Mouse (Mus musculus) neural tube, embryonic 15.5 days (tissue): ENCODE results near the gene Gm14288. TPM values are rescaled to one million over a fixed set of nuclear protein-coding genes. Genes with fewer than 3 reads are reported as not detected.
"Not testable (repeated sequence)": the region's sequence is repeated elsewhere in the genome, so short reads cannot be mapped to it uniquely, and the experiment has no call there.

Experiments used
- ATAC-seq: fragments of 200-750 bp; cut with Nextera tagmentation; 2 replicates; pipeline ENCODE4 v1.8.0; 2017; ENCODE audit warnings: mild to moderate bottlenecking, moderate TSS enrichment, moderate library complexity; ENCODE audit not compliant: low FRiP score
- H3K27ac ChIP-seq: fragments of 300-500 bp; sonication (generic); replicated peaks from 2 replicates; pipeline ENCODE4 v1.5.1; 2015; ENCODE audit warnings: mild to moderate bottlenecking, inconsistent platforms
- H3K27me3 ChIP-seq: fragments of 300-500 bp; sonication (generic); replicated peaks from 2 replicates; pipeline ENCODE4 v1.6.1; 2015; ENCODE audit warnings: inconsistent platforms
- H3K36me3 ChIP-seq: fragments of 300-500 bp; sonication (generic); 2 replicates; pipeline ENCODE4 v1.6.1; 2015; ENCODE audit warnings: inconsistent platforms
- H3K4me1 ChIP-seq: fragments of 300-500 bp; sonication (generic); 2 replicates; pipeline ENCODE4 v1.6.1; 2015; ENCODE audit warnings: inconsistent platforms
- H3K4me2 ChIP-seq: fragments of 300-500 bp; sonication (generic); 2 replicates; pipeline ENCODE4 v1.6.1; 2015; ENCODE audit warnings: inconsistent platforms, mild to moderate bottlenecking, moderate library complexity
- H3K4me3 ChIP-seq: fragments of 300-500 bp; sonication (generic); replicated peaks from 2 replicates; pipeline ENCODE4 v1.5.1; 2015; ENCODE audit warnings: mild to moderate bottlenecking, inconsistent platforms
- H3K9ac ChIP-seq: fragments of 300-500 bp; sonication (generic); replicated peaks from 2 replicates; pipeline ENCODE4 v1.6.1; 2015; ENCODE audit warnings: mild to moderate bottlenecking, inconsistent platforms
- H3K9me3 ChIP-seq: fragments of 300-500 bp; sonication (generic); replicated peaks from 2 replicates; pipeline ENCODE4 v1.6.1; 2016; ENCODE audit warnings: inconsistent platforms
- whole genome bisulfite sequencing: fragments of 180-500 bp; shearing (Covaris S2); methylation state at CpG from one replicate; pipeline ENCODE4 v1.1.7; 2015; ENCODE audit warnings: mixed read lengths; 5-methylcytosine and 5-hydroxymethylcytosine counted together
- polyA plus RNA-seq: library from polyadenylated mRNA; unstranded; fragments of >200 nt; fragmentation: Nextera tagmentation; extraction: Ambion mirVana; gene quantifications from 2 replicates; pipeline ENCODE4 v1.2.1, GENCODE M21; 2015

Gene Gm14288
- 0.32 and 3.7 TPM in 2 replicates for polyA plus RNA-seq

- not testable (repeated sequence) for H3K4me3 ChIP-seq, H3K4me2 ChIP-seq
- whole genome bisulfite sequencing, result no CpG with 5 or more reads among the region's 6 CpGs
These were observed at the start of gene Gm14288 for GRCm38 (mm10) chr2:175800993-175801392. Gm14288 (minus strand) TSS chr2:175801093.

GRCm38 (mm10) chr2:175741237-175741636 lies 59.7 kb downstream of the Gm14288 start, which contains the start of gene Gm2007:
Gm2007 (plus strand) TSS chr2:175741537.
- H3K9ac ChIP-seq, H3K36me3 ChIP-seq, H3K27ac ChIP-seq, H3K4me2 ChIP-seq, H3K9me3 ChIP-seq, H3K27me3 ChIP-seq, H3K4me3 ChIP-seq, ATAC-seq, H3K4me1 ChIP-seq: not testable (repeated sequence)
- no CpG with 5 or more reads among the region's 2 CpGs for WGBS

More at GRCm38 (mm10) chr2:175800993-175801392, at the start of gene Gm14288:
- ATAC-seq, H3K27me3 ChIP-seq, H3K36me3 ChIP-seq, H3K9me3 ChIP-seq, H3K4me1 ChIP-seq, H3K27ac ChIP-seq, H3K9ac ChIP-seq: not testable (repeated sequence)

Other genes with a start within 250 kb of the Gm14288 start
- not detected in 2 replicates for gene Gm11007, start 157.1 kb downstream of the Gm14288 start, polyA plus RNA-seq
- gene Zfp969, start 97.4 kb downstream of the Gm14288 start, polyA plus RNA-seq, result 9.8 and 13.8 TPM in 2 replicates
- gene Gm2007, start 59.6 kb downstream of the Gm14288 start, polyA plus RNA-seq, result not detected in 2 replicates
- 30.1 and 33.8 TPM in 2 replicates for gene Gm6710, start 68.1 kb upstream of the Gm14288 start, polyA plus RNA-seq
- gene Zfp966, start 130.0 kb upstream of the Gm14288 start, polyA plus RNA-seq, result 1.4 and 1.5 TPM in 2 replicates
- 19.0 and 27.3 TPM in 2 replicates for gene Gm2026, start 164.2 kb upstream of the Gm14288 start, polyA plus RNA-seq